Mouse (Mus musculus): ENCODE measurements around the gene Rabggta. TPM values are rescaled to one million over a fixed set of nuclear protein-coding genes. Genes with fewer than 3 reads are reported as not detected.

Gene Rabggta
- 26.5 and 29.3 TPM in 2 replicates for polyA plus RNA-seq (2014; fragmentation: Nextera tagmentation; extraction: Ambion mirVana)

DNA sequence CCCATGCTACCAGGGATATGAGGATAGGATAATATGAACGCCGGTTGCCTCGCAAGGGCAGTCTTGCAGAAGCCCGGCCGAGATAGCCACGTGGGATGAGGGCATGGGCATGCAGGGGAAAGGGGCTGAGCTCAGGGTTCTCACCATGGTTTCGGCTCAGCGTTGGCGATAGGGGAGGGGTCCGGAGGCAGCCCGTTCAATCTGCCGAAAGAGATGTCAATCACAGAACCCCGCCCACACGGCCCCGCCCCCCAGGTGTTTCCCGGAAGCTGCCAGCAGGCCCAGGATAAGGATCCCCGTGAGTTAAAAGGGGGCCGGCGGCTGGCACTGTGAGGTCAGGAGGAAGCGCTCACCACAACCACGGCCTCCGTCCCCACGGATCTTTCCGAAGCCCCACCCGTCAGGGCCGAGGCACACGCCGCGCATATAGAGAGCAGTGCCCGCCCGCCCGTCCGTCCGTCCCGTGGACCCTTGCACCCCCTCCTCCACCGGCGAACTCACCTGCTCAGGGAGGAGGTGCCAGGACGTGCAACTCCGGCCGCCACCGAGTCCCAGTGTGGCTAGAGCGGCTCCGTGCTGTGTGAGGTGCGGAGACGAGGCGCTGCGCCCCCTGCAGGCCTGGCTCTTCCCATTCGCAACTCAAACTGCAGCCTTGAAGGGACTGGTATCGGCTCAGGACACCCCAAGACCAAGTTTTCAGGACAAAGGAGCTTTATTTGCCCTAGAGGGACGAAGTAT is at the start of gene Rabggta:
Gene Rabggta, minus strand, starts transcription at position 564 of the 738 bp plus-strand sequence.
- Histone ChIP-seq H3K4me1 (ENCODE audit: control insufficient read depth, insufficient read depth, low read length) (no peaks in the 10 kb centered on the region), H3K27me3 (ENCODE audit: control insufficient read depth, insufficient read depth, low read length) (no peaks in the 10 kb centered on the region), H3K27ac (ENCODE audit: low read depth, low read length) (peak within 1 kb of the TSS; percentile 67), H3K4me3 (ENCODE audit: low read depth, low read length) (peak within 1 kb of the TSS; percentile 55), H3K36me3 (ENCODE audit: control insufficient read depth, insufficient read depth, low read length) (0 out of 2 replicates have a peak, but pooled peaks cover 2% of the 10 kb centered on the region), H3K9ac (ENCODE audit: low read length) (peak within 1 kb of the TSS; percentile 81), H3K9me3 (ENCODE audit: control insufficient read depth, low read length) (no peaks in the 10 kb centered on the region), H3K4me2 (ENCODE audit: low read depth) (peak within 1 kb of the TSS; percentile 46)
- under 1% methylated on average over 50 of the region's 50 CpGs for WGBS
- DNase-seq (ENCODE audit: low spot score) (peak; percentile 92), ATAC-seq (ENCODE audit: insufficient read depth, low FRiP score, low TSS enrichment) (peak; percentile 95)

DNA sequence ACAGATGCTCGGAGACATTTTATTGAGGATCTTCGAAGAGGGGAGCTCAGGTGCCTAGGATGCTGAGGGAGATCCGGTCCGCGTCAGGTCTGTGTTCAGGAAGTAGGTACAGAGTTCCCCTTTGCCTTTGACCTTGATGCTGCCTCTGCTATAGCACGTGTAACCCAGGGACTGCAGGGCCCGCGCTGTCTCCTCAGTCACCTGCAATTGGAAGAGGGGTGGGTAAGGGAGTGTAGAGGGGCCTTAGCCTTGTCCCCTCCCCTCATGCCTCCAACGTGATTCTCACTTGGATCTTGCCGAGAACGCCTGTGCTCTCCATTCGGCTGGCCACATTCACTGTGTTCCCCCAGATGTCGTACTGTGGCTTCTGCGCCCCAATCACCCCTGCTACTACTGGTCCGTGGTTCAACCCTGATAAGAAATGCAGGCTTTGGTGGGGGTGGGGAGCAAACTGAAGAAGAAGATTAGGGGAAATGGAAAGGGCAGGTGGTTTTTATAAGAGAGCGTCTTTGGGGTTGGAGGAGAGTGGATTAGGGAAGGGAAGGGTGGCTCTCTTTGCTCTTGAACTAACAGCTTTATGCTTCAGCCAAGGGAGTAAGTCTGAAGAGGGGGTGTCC is 47.1 kb upstream of the Rabggta start:
- H3K27me3 ChIP-seq (ENCODE audit: control insufficient read depth, insufficient read depth, low read length), result peaks cover 31% of the 10 kb centered on the region
- no peak overlapping the region for H3K9ac ChIP-seq (ENCODE audit: low read length)
- 77% methylated on average over 16 of the region's 16 CpGs for WGBS
- H3K9me3 ChIP-seq (ENCODE audit: control insufficient read depth, low read length), result no peaks in the 10 kb centered on the region
- 0 out of 2 replicates have a peak, but pooled peaks cover 4% of the 10 kb centered on the region for H3K4me1 ChIP-seq (ENCODE audit: control insufficient read depth, insufficient read depth, low read length)
- H3K27ac ChIP-seq (ENCODE audit: low read depth, low read length), result no peak overlapping the region
- no peak overlapping the region for H3K4me2 ChIP-seq (ENCODE audit: low read depth)
- DNase-seq (ENCODE audit: low spot score) (no peak), ATAC-seq (ENCODE audit: insufficient read depth, low FRiP score, low TSS enrichment) (no peak)
- no peak overlapping the region for H3K4me3 ChIP-seq (ENCODE audit: low read depth, low read length)
- no peaks in the 10 kb centered on the region for H3K36me3 ChIP-seq (ENCODE audit: control insufficient read depth, insufficient read depth, low read length)

DNA sequence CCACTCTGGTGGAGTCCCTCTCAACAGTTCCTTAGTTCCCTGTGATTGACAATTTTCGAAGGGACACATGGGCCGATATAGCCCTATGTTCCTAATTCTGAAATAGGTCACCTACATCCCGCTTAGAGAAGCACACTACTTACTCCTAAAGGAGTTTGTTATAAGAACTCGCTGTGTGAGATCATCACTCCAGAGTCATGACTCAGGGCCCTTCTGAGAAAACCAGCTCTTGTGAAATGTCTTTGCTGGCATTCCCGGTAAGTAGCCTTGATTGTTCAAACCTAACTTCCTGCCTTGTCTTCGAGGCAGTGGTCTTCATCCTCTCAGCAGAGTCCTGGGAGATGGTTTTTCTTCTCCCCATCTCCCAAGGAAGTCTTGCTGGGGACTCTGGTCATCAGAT is 46.5 kb upstream of the Rabggta start:
- H3K27ac ChIP-seq (ENCODE audit: low read depth, low read length), result no peak overlapping the region
- 92% methylated on average over 6 of the region's 6 CpGs for whole genome bisulfite sequencing
- H3K36me3 ChIP-seq (ENCODE audit: control insufficient read depth, insufficient read depth, low read length), result no peaks in the 10 kb centered on the region
- H3K4me1 ChIP-seq (ENCODE audit: control insufficient read depth, insufficient read depth, low read length), result 0 out of 2 replicates have a peak, but pooled peaks cover 4% of the 10 kb centered on the region
- H3K9me3 ChIP-seq (ENCODE audit: control insufficient read depth, low read length), result no peaks in the 10 kb centered on the region
- H3K4me2 ChIP-seq (ENCODE audit: low read depth), result no peak overlapping the region
- peaks cover 35% of the 10 kb centered on the region for H3K27me3 ChIP-seq (ENCODE audit: control insufficient read depth, insufficient read depth, low read length)
- no peak overlapping the region for H3K4me3 ChIP-seq (ENCODE audit: low read depth, low read length)
- no peak for ATAC-seq (ENCODE audit: insufficient read depth, low FRiP score, low TSS enrichment)
- H3K9ac ChIP-seq (ENCODE audit: low read length), result no peak overlapping the region
- no peak for DNase-seq (ENCODE audit: low spot score)

DNA sequence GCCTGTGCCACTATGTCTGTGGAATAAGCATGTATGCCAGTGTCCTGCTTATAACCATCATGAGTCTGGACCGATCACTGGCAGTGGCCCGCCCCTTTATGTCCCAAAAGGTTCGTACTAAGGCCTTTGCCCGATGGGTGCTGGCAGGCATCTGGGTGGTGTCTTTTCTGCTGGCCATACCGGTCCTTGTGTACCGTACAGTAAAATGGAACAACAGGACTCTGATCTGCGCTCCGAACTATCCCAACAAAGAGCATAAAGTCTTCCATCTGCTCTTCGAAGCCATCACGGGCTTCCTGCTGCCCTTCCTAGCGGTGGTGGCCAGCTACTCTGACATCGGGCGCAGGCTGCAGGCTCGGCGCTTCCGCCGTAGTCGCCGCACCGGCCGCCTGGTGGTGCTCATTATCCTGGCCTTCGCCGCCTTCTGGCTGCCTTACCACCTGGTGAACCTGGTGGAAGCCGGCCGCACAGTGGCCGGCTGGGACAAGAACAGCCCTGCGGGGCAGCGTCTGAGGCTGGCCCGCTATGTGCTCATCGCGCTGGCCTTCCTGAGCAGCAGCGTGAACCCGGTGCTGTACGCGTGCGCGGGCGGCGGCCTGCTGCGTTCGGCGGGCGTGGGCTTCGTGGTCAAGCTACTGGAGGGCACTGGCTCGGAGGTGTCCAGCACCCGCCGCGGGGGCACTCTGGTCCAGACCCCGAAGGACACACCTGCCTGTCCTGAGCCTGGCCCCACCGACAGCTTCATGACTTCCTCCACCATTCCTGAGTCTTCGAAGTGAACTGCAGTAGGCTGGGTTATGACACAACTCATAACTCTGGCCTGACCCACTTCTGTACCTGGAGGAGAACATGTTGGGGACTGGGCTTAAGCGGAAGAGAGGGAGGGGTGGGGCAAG is 45.7 kb upstream of the Rabggta start:
- Histone ChIP-seq H3K9ac (ENCODE audit: low read length) (peak overlapping the region; percentile 59), H3K4me2 (ENCODE audit: low read depth) (peak overlapping the region; percentile 70), H3K36me3 (ENCODE audit: control insufficient read depth, insufficient read depth, low read length) (no peaks in the 10 kb centered on the region), H3K9me3 (ENCODE audit: control insufficient read depth, low read length) (no peaks in the 10 kb centered on the region), H3K27me3 (ENCODE audit: control insufficient read depth, insufficient read depth, low read length) (peaks cover 42% of the 10 kb centered on the region), H3K27ac (ENCODE audit: low read depth, low read length) (no peak overlapping the region), H3K4me3 (ENCODE audit: low read depth, low read length) (peak overlapping the region; percentile 34), H3K4me1 (ENCODE audit: control insufficient read depth, insufficient read depth, low read length) (0 out of 2 replicates have a peak, but pooled peaks cover 4% of the 10 kb centered on the region)
- peak; percentile 48 for ATAC-seq (ENCODE audit: insufficient read depth, low FRiP score, low TSS enrichment)
- peak; percentile 64 for DNase-seq (ENCODE audit: low spot score)
- 12% methylated on average over 52 of the region's 52 CpGs for WGBS

DNA sequence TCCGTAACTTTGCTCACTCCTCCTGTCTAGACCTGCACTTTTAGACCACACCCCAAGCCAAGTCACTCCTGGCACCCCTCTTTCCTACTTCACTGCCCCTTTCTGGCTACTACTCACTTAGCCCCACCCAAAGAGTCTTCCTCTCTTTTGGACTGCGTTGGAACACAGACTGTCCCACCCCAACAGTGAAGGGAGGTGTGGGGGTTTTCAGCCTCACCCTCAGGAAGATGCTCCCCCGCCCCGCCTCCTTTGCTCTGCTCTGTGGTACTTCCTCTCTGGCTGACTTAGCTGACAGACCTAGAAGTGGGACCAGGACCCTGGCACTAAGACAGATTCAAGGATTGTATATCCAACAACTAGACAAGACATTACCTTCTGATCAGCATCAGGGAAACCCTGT is 43.6 kb upstream of the Rabggta start, which contains the start of gene Ltb4r1:
Gene Ltb4r1, plus strand, starts transcription at position 267 of the 400 bp plus-strand sequence.
- Histone ChIP-seq H3K36me3 (ENCODE audit: control insufficient read depth, insufficient read depth, low read length) (no peaks in the 10 kb centered on the region), H3K9me3 (ENCODE audit: control insufficient read depth, low read length) (no peaks in the 10 kb centered on the region), H3K27me3 (ENCODE audit: control insufficient read depth, insufficient read depth, low read length) (peaks cover 57% of the 10 kb centered on the region), H3K27ac (ENCODE audit: low read depth, low read length) (no peak within 1 kb of the TSS), H3K4me1 (ENCODE audit: control insufficient read depth, insufficient read depth, low read length) (0 out of 2 replicates have a peak, but pooled peaks cover 4% of the 10 kb centered on the region), H3K4me3 (ENCODE audit: low read depth, low read length) (no peak within 1 kb of the TSS), H3K4me2 (ENCODE audit: low read depth) (no peak within 1 kb of the TSS), H3K9ac (ENCODE audit: low read length) (no peak within 1 kb of the TSS)
- no peak for DNase-seq (ENCODE audit: low spot score)
- WGBS, result 81% methylated on average over 4 of the region's 4 CpGs
- no peak for ATAC-seq (ENCODE audit: insufficient read depth, low FRiP score, low TSS enrichment)

DNA sequence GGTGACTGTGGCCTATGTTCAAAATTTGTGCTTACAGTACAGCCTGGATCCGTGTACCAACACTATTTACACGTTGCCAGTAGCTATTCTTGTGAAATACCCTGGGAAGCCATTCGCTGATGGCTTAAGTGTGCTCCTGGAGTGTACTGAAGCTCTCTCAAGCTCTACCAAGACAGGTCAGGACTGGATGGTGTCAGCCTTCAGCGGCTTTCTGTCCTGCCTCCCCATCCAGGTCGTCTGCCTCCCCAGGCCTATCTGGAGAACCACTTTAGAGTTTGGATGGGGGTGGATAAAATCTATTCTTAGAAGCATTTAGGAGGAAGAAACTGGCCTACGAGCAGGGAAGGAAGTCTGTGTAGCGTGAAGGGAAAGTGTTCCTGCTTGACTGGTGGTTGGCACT is 41.1 kb upstream of the Rabggta start:
- 71% methylated on average over 7 of the region's 7 CpGs for WGBS
- no peak for ATAC-seq (ENCODE audit: insufficient read depth, low FRiP score, low TSS enrichment)
- H3K27me3 ChIP-seq (ENCODE audit: control insufficient read depth, insufficient read depth, low read length), result peaks cover 49% of the 10 kb centered on the region
- H3K4me1 ChIP-seq (ENCODE audit: control insufficient read depth, insufficient read depth, low read length), result 0 out of 2 replicates have a peak, but pooled peaks cover 4% of the 10 kb centered on the region
- H3K4me2 ChIP-seq (ENCODE audit: low read depth), result no peak overlapping the region
- H3K27ac ChIP-seq (ENCODE audit: low read depth, low read length), result no peak overlapping the region
- no peak overlapping the region for H3K9ac ChIP-seq (ENCODE audit: low read length)
- DNase-seq (ENCODE audit: low spot score), result no peak
- no peak overlapping the region for H3K4me3 ChIP-seq (ENCODE audit: low read depth, low read length)
- no peaks in the 10 kb centered on the region for H3K9me3 ChIP-seq (ENCODE audit: control insufficient read depth, low read length)
- no peaks in the 10 kb centered on the region for H3K36me3 ChIP-seq (ENCODE audit: control insufficient read depth, insufficient read depth, low read length)

DNA sequence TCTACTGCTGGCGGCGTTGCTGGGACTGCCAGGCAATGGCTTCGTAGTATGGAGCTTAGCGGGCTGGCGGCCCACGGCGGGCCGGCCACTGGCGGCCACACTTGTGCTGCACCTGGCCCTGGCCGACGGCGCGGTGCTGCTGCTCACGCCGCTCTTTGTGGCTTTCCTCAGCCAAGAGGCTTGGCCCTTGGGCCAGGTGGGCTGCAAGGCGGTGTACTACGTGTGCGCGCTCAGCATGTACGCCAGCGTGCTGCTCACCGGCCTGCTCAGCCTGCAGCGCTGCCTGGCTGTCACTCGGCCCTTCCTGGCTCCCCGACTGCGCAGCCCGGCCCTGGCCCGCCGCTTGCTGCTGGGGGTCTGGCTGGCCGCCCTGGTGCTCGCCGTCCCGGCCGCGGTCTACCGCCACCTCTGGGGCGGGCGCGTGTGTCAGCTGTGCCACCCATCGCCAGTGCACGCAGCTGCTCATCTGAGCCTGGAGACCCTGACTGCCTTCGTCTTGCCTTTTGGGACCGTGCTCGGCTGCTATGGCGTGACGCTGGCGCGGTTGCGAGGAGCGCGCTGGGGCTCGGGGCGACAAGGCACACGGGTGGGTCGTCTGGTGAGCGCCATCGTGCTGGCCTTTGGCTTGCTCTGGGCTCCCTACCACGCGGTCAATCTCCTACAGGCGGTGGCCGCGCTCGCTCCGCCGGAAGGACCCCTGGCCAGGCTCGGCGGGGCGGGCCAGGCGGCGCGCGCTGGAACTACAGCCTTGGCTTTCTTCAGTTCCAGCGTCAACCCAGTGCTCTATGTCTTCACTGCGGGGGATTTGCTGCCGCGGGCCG is 40.1 kb upstream of the Rabggta start:
- DNase-seq (ENCODE audit: low spot score) (peak; percentile 70), ATAC-seq (ENCODE audit: insufficient read depth, low FRiP score, low TSS enrichment) (peak; percentile 67)
- no peaks in the 10 kb centered on the region for H3K9me3 ChIP-seq (ENCODE audit: control insufficient read depth, low read length)
- H3K9ac ChIP-seq (ENCODE audit: low read length), result peak overlapping the region; percentile 68
- no peak overlapping the region for H3K27ac ChIP-seq (ENCODE audit: low read depth, low read length)
- H3K36me3 ChIP-seq (ENCODE audit: control insufficient read depth, insufficient read depth, low read length), result no peaks in the 10 kb centered on the region
- H3K4me1 ChIP-seq (ENCODE audit: control insufficient read depth, insufficient read depth, low read length), result no peaks in the 10 kb centered on the region
- H3K4me3 ChIP-seq (ENCODE audit: low read depth, low read length), result peak overlapping the region; percentile 45
- peaks cover 43% of the 10 kb centered on the region for H3K27me3 ChIP-seq (ENCODE audit: control insufficient read depth, insufficient read depth, low read length)
- H3K4me2 ChIP-seq (ENCODE audit: low read depth), result peak overlapping the region; percentile 77
- under 1% methylated on average over 74 of the region's 77 CpGs for WGBS

DNA sequence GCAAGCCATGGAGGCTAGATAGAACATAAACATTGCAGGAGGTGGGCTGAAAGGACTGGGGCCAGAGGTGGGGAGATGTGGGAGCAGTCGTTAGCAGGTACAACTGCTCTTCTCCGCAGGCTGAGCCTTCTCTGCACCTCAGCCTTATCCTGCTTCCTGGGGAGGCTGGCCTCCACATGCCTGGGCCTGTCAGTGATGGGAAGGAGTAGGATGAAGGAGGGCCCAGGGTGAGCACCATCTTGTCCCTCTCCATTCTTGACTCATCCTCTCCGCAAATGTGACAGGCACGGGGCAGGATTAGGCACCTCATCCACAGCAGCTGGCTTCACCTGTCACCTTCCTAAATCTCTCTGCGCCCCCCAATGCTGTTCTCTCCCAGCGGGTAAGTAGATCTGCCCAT is 39.1 kb upstream of the Rabggta start, which contains the start of gene Ltb4r2:
Gene Ltb4r2, plus strand, starts transcription at position 266 of the 400 bp plus-strand sequence.
- Histone ChIP-seq H3K36me3 (ENCODE audit: control insufficient read depth, insufficient read depth, low read length) (no peaks in the 10 kb centered on the region; the same call in 1 of the 2 replicates), H3K4me2 (ENCODE audit: low read depth) (peak within 1 kb of the TSS; percentile 77), H3K4me3 (ENCODE audit: low read depth, low read length) (peak within 1 kb of the TSS; percentile 45), H3K4me1 (ENCODE audit: control insufficient read depth, insufficient read depth, low read length) (no peaks in the 10 kb centered on the region), H3K9me3 (ENCODE audit: control insufficient read depth, low read length) (no peaks in the 10 kb centered on the region), H3K27me3 (ENCODE audit: control insufficient read depth, insufficient read depth, low read length) (peaks cover 37% of the 10 kb centered on the region), H3K9ac (ENCODE audit: low read length) (peak within 1 kb of the TSS; percentile 68), H3K27ac (ENCODE audit: low read depth, low read length) (no peak within 1 kb of the TSS)
- ATAC-seq (ENCODE audit: insufficient read depth, low FRiP score, low TSS enrichment) (no peak), DNase-seq (ENCODE audit: low spot score) (no peak)
- whole genome bisulfite sequencing, result 73% methylated on average over 6 of the region's 6 CpGs

Measured in neural tube, embryonic 11.5 days (tissue).